Mouse (Mus musculus): ENCODE results near the gene Pola2.

GRCm38 (mm10) chr19:6007013-6007412 is 43.0 kb upstream of the Pola2 start:
- no peak for TF ChIP-seq CTCF (IDR thresholded peaks at IDR 0.05; ENCODE audit: low read depth)
- no peak for TF ChIP-seq EP300 (IDR thresholded peaks at IDR 0.05; ENCODE audit: low read depth)

Data from liver, embryonic 14.5 days (tissue).